Mouse (Mus musculus) erythroblast, embryonic 14.5 days (primary cell): Measurements from ENCODE around the gene Olfr1247.

Source experiments
- GATA1 ChIP-seq: IDR thresholded peaks from 2 replicates; pipeline ENCODE4 v1.6.1; 2012; ENCODE audit warnings: low read length, inconsistent platforms, mixed read lengths
- TAL1 ChIP-seq: IDR thresholded peaks from 3 replicates; pipeline ENCODE4 v1.6.1; 2012; ENCODE audit warnings: low read length, inconsistent platforms, mixed read lengths

DNA sequence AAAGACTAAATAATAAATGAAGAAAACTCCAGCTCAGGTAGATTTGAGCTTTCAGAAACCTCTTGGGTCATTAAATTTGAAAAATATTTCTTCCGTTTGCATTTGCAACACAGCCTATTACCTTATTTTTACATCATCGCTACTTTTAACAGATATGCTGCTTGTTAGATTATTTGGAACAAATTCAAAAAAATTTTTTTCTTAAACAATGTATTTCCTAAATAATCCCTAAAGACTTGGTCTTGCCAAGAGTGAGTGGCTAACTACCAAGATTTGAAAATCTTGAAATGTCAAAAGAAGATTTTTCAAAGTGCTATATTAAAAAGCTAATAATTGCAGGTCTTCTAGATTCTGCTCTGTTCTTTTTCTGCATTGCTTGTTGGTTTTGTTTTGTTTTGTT, at the start of gene Olfr1247:
- TF ChIP-seq GATA1 (no peak), TAL1 (no peak)
